Mouse (Mus musculus) limb, embryonic 12.5 days (tissue): ENCODE measurements around the gene Cant1. TPM values are rescaled to one million over a fixed set of nuclear protein-coding genes. Genes with fewer than 3 reads are reported as not detected.

Experiments used
- ATAC-seq: fragments of 200-750 bp; cut with Nextera tagmentation; 2 replicates; pipeline ENCODE4 v1.8.0; 2017; ENCODE audit warnings: low read depth, moderate TSS enrichment; ENCODE audit not compliant: insufficient number of reproducible peaks, insufficient read depth, low FRiP score, low TSS enrichment
- H3K27ac ChIP-seq: fragments of 300-500 bp; sonication (generic); 2 replicates; pipeline ENCODE4 v1.5.1; 2016; ENCODE audit warnings: mild to moderate bottlenecking, moderate library complexity
- H3K27me3 ChIP-seq: fragments of 300-500 bp; sonication (generic); 2 replicates; pipeline ENCODE4 v1.6.1; 2016; ENCODE audit warnings: mild to moderate bottlenecking, moderate library complexity
- H3K36me3 ChIP-seq: fragments of 300-500 bp; sonication (generic); 2 replicates; pipeline ENCODE4 v1.6.1; 2016; ENCODE audit warnings: mild to moderate bottlenecking, moderate library complexity
- H3K4me1 ChIP-seq: fragments of 300-500 bp; sonication (generic); replicated peaks from 2 replicates; pipeline ENCODE4 v1.6.1; 2016
- H3K4me2 ChIP-seq: fragments of 300-500 bp; sonication (generic); 2 replicates; pipeline ENCODE4 v1.6.1; 2016; ENCODE audit warnings: mild to moderate bottlenecking, moderate library complexity
- H3K4me3 ChIP-seq: fragments of 300-500 bp; sonication (generic); replicated peaks from 2 replicates; pipeline ENCODE4 v1.5.1; 2016; ENCODE audit warnings: mild to moderate bottlenecking
- H3K9ac ChIP-seq: fragments of 300-500 bp; sonication (generic); replicated peaks from 2 replicates; pipeline ENCODE4 v1.6.1; 2016; ENCODE audit warnings: mild to moderate bottlenecking, moderate library complexity
- H3K9me3 ChIP-seq: fragments of 300-500 bp; sonication (generic); 2 replicates; pipeline ENCODE4 v1.6.1; 2016; ENCODE audit warnings: mild to moderate bottlenecking, moderate library complexity
- WGBS: fragments of 180-500 bp; shearing (Covaris S2); methylation state at CpG from one replicate; pipeline ENCODE4 v1.1.7; 2016; 5-methylcytosine and 5-hydroxymethylcytosine counted together
- polyA plus RNA-seq: library from polyadenylated mRNA; unstranded; fragments of >200 nt; fragmentation: Nextera tagmentation; extraction: Ambion mirVana; gene quantifications from 2 replicates; pipeline ENCODE4 v1.2.1, GENCODE M21; 2016

The Cant1 gene
- polyA plus RNA-seq, 1 experiment from 2014 or later, result 32.0 TPM

DNA sequence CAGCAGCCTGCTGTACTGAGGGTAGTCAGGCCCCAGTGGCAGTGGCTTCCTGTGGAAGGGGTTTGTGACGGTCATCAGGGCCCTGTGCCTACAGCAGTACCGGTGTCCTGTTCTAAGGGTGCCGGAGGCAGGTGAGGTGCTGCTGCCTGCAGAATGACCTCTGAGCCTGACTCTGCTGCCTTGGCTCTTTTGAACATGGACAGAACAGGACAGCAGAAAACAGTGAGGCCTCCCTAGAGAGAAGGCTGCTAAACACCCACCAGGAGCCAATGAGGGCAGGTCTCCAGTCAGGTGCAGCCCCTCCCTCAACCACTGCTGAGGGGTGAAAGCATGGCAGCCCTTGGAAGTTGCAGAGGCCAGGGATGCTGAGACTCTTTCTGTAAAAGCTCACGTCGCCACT, 12.4 kb downstream of the Cant1 start:
- no peak for ATAC-seq
- WGBS, result 94% methylated on average over 5 of the region's 5 CpGs
- no peaks in the 10 kb centered on the region for H3K9me3 ChIP-seq

DNA sequence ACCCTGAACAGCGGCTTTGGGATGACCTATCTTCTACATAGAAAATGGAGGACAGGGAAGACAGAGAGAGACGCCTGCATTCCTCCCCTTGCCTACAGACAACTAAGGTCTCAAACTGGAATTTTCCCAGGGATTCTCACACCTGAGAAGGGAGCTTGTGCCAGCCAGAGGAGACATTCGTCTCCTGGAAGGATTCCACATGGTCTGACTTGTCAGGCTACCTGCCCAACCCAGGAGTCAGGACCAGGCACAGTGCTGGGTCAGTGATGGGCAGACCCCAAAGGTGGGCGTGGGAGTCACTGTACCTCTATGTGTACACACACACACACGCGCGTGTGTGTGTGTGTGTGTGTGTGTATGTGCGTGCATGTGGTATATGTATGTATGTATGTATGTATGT, 13.6 kb downstream of the Cant1 start:
- H3K4me3 ChIP-seq, result no peak overlapping the region

More for the DNA sequence above, 12.4 kb downstream of the Cant1 start:
- Histone ChIP-seq H3K4me1 (peaks cover 8% of the 10 kb centered on the region), H3K4me2 (no peak overlapping the region), H3K27me3 (no peaks in the 10 kb centered on the region), H3K36me3 (peaks cover 67% of the 10 kb centered on the region), H3K4me3 (no peak overlapping the region), H3K27ac (no peak overlapping the region), H3K9ac (no peak overlapping the region)

DNA sequence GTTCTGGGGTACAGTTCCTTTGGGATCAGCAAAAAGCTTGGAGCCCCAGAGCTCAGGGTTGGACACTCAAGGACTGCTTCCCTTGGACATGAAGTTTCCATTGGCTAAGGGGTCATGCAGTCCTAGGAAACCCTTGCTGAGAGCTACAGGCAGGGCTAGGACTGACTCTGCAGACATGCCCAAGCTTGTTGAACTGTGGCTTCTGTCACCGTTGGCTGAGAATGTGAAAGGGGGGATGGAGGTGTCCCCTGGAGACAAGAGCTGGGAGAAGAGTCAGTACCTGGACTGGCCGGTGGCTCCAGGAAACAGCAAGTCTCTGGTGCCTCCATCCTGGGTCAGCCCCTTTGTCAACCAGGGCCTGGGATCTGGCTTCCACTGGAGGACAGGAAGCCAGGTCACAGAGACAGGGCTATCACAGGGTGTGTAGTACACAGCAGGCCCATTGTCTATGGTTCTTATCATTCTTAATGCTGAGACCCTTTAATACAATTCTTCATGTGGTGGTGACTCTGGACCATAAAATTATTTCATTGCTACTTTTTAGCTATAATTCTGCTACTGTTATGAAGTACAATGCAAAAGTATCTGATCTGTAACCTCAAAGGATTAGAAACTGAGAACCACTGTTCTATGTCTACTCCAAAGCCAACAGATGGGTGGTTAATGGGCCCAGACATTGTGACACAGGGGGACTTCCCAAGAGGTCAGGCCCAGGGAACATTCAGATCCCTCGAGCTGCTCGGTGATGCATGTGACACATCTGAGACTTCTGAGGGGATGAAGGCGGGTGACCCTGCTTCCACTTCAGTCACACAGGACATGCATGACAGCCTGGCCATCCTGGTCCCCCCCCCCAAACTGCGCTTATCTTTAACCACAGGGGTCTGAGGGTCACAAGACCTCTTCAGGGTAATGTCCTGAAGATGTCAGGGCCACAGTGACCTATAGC, 14.7 kb downstream of the Cant1 start:
- Histone ChIP-seq H3K27me3 (no peaks in the 10 kb centered on the region), H3K9ac (no peak overlapping the region), H3K4me3 (no peak overlapping the region), H3K4me1 (peaks cover 28% of the 10 kb centered on the region), H3K4me2 (no peak overlapping the region), H3K27ac (no peak overlapping the region), H3K36me3 (peaks cover 44% of the 10 kb centered on the region), H3K9me3 (no peaks in the 10 kb centered on the region)
- WGBS, result 79% methylated on average over 6 of the region's 6 CpGs
- ATAC-seq, result no peak

More for the DNA sequence above, 13.6 kb downstream of the Cant1 start:
- Histone ChIP-seq H3K4me2 (no peak overlapping the region), H3K27ac (no peak overlapping the region), H3K36me3 (peaks cover 55% of the 10 kb centered on the region), H3K4me1 (peaks cover 20% of the 10 kb centered on the region), H3K9ac (no peak overlapping the region), H3K27me3 (no peaks in the 10 kb centered on the region), H3K9me3 (no peaks in the 10 kb centered on the region)
- 93% methylated on average over 8 of the region's 8 CpGs for WGBS
- ATAC-seq, result no peak

DNA sequence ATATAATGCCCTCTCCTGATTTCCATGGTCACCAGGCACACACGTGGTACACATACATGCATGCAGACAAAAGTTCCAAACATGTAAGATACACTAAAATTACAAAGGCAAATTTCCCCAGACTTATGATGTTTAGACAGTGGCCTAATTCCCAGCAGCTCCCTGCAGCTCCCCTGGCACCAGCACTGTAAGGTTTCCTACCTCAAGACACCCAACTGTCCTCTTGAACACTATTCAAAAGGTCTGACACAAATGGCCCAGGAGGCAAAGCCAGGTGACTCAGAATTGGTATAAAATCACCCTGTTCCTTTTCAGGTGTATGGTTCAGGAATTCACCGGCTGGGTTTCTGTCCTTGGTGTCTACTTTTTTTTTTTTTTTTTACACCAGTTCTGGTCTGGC, 15.7 kb downstream of the Cant1 start:
- no peak overlapping the region for H3K9ac ChIP-seq
- peaks cover 33% of the 10 kb centered on the region for H3K36me3 ChIP-seq
- peaks cover 28% of the 10 kb centered on the region for H3K4me1 ChIP-seq
- no peak overlapping the region for H3K27ac ChIP-seq
- no peak overlapping the region for H3K4me3 ChIP-seq
- no peaks in the 10 kb centered on the region for H3K27me3 ChIP-seq
- no peak overlapping the region for H3K4me2 ChIP-seq
- no peak for ATAC-seq
- H3K9me3 ChIP-seq, result no peaks in the 10 kb centered on the region
- 91% methylated on average over 2 of the region's 2 CpGs for WGBS

DNA sequence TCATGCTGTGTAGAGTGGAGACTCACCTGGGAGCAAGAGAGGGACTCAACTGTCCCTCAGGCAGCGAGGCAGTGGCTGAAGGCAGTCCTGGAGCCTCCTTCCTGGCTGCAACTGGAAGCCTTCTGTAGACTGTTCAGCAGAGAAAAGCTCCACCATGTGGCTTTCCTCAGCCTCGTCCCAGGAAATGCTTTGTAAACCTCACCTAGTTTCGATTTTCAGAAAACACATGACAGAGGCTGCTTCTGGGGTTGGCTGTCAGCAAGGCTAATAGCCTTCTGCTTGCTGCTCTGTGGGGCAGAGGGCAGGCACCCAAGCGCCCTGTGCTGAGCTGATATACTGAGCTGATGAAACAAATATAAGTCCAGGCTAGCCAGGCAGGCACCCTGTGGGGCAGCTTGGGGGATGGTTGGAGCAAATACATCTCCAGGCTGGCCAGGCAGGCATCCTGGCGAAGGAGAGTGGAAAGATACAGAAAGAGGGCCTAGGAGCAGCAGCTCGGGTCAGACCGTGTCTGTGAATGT, 17.1 kb downstream of the Cant1 start, which contains the start of gene Lgals3bp:
Gene Lgals3bp (minus strand): TSS at position 333 of the 521 bp plus-strand sequence.
- no peaks in the 10 kb centered on the region for H3K27me3 ChIP-seq
- H3K4me3 ChIP-seq, result no peak within 1 kb of the TSS
- H3K9me3 ChIP-seq, result no peaks in the 10 kb centered on the region
- peaks cover 33% of the 10 kb centered on the region for H3K4me1 ChIP-seq
- 0 out of 2 replicates have a peak, but pooled peaks have one; percentile 7 for ATAC-seq
- 38% methylated on average over 7 of the region's 7 CpGs for WGBS
- peaks cover 20% of the 10 kb centered on the region for H3K36me3 ChIP-seq
- H3K27ac ChIP-seq, result peak within 1 kb of the TSS; percentile 87
- peak within 1 kb of the TSS; percentile 23; the same call in 1 of the 2 replicates for H3K9ac ChIP-seq
- H3K4me2 ChIP-seq, result peak within 1 kb of the TSS; percentile 8; the same call in 1 of the 2 replicates

DNA sequence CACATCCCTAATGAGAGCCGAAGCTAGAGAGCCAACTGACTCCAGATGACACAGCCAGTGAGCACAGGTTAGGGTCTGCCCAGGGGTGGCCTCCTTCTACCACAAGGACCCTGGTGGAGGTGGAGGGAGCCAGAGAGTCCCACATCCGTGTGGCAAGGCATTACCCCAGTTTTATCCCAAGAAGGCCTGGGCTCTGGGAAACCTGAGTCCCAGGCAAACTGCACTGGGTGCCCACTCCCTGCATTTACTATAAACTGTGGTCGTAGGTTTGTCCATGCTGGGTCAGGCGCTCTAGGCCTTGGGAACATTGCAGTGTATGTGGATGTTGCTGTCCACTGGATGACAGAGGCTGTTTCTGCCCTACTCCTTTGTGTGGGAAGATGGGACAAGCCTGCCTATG, 17.7 kb downstream of the Cant1 start:
- Histone ChIP-seq H3K36me3 (peaks cover 15% of the 10 kb centered on the region), H3K9ac (no peak overlapping the region), H3K4me3 (no peak overlapping the region), H3K9me3 (no peaks in the 10 kb centered on the region), H3K27me3 (no peaks in the 10 kb centered on the region), H3K27ac (peak overlapping the region; percentile 87), H3K4me1 (peaks cover 33% of the 10 kb centered on the region), H3K4me2 (peak overlapping the region; percentile 8; the same call in 1 of the 2 replicates)
- ATAC-seq, result peak; percentile 30; the same call in 1 of the 2 replicates
- WGBS, result 68% methylated on average over 4 of the region's 4 CpGs

DNA sequence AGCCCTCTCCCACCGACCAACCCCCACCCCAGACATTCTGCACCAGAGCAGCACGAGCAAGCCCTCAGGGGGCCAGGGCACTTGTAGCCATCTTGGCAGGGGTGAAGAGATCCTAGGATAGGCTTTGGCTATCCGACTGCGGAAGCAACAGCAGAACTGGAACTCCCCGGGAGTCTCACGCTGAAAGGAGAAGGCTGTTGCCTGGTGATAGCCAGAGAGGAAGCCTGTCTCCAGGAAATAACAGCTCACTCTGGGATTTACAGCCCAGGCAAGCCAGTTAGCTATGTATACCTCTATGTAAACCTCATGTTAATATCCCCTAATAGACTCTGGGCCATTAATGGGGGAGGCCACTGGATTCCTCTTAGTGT, 18.3 kb downstream of the Cant1 start:
- H3K4me2 ChIP-seq, result peak overlapping the region; percentile 32
- peaks cover 14% of the 10 kb centered on the region for H3K36me3 ChIP-seq
- H3K9me3 ChIP-seq, result peaks cover 6% of the 10 kb centered on the region; the same call in 1 of the 2 replicates
- H3K4me3 ChIP-seq, result no peak overlapping the region
- H3K27ac ChIP-seq, result peak overlapping the region; percentile 87
- WGBS, result 18% methylated on average over 6 of the region's 6 CpGs
- no peaks in the 10 kb centered on the region for H3K27me3 ChIP-seq
- ATAC-seq, result peak; percentile 23; the same call in 1 of the 2 replicates
- H3K4me1 ChIP-seq, result peaks cover 33% of the 10 kb centered on the region
- H3K9ac ChIP-seq, result no peak overlapping the region

DNA sequence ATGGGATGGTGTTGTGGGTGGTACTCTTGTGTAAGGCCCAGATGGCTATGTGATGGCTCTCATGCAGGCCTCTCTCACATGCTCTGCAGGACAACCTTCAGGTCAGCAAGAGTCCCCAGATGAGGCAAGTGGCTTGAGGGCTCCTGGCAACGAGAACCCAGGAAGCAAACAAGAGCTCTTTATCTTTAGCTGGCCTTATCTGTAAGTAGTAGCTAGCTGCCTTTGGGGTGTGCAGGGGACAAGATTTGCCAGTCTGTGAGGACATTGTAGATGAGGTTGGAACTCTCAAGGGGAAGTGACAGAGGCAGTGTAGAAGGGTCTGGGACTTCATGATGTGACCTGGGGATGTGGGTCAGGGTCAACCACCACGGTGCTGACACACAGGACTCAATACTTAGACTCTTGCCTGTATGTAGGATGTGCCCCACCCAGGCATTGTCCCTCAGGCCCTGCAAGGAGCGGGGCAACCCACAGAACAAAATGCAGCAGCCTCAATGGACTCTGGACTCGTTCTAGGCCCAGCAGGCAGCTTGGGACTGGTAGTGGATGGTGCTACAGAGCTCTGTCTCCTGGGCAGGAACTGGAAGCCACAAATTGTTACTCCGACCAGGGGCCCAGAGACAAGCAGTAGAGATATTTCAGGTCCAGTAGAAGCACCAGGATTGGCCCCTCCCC, 18.9 kb downstream of the Cant1 start:
- H3K4me3 ChIP-seq, result no peak overlapping the region
- peak overlapping the region; percentile 87 for H3K27ac ChIP-seq
- no peak for ATAC-seq
- H3K9me3 ChIP-seq, result peaks cover 6% of the 10 kb centered on the region; the same call in 1 of the 2 replicates
- peaks cover 9% of the 10 kb centered on the region; the same call in 1 of the 2 replicates for H3K36me3 ChIP-seq
- H3K27me3 ChIP-seq, result no peaks in the 10 kb centered on the region
- WGBS, result 74% methylated on average over 5 of the region's 5 CpGs
- peak overlapping the region; percentile 32 for H3K4me2 ChIP-seq
- peaks cover 33% of the 10 kb centered on the region for H3K4me1 ChIP-seq
- no peak overlapping the region for H3K9ac ChIP-seq

DNA sequence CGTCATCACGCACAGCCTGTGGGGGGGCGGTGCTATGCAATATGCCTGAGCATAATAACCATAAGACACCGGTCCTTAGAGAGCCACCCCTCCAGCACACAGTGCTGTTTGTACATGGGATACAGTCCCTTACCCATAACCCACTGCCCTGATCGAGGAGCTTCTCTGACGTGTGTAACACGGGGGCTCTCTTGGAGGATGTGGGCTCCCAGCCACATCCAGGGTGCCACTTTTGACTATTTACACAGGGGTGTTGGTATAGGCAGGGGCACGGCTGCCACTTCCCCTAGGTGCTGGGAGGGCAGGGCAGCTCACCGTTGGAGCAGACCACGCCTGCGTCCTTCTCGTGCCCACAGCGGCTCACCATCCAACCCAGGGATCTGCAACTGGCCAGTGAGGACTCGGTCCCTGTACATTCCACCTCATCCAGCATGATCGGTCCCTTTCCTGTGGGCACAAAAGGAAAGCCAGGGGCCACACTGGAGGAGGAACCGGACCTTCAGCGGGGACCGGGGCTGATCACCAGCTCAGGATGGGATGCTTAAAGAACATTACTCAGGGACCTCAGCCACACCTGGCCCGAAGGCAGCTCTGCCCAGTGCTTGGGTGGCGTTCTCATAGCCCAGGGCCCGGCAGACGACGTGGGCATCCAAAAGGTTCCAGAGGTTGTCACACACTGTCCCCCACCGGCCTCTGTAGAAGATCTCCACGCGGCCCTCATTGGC, 20.9 kb downstream of the Cant1 start:
- Histone ChIP-seq H3K4me3 (no peak overlapping the region), H3K4me2 (no peak overlapping the region), H3K9me3 (peaks cover 6% of the 10 kb centered on the region; the same call in 1 of the 2 replicates), H3K27ac (no peak overlapping the region), H3K9ac (no peak overlapping the region), H3K36me3 (0 out of 2 replicates have a peak, but pooled peaks cover 7% of the 10 kb centered on the region), H3K4me1 (peaks cover 36% of the 10 kb centered on the region), H3K27me3 (no peaks in the 10 kb centered on the region)
- no peak for ATAC-seq
- WGBS, result 91% methylated on average over 26 of the region's 26 CpGs

DNA sequence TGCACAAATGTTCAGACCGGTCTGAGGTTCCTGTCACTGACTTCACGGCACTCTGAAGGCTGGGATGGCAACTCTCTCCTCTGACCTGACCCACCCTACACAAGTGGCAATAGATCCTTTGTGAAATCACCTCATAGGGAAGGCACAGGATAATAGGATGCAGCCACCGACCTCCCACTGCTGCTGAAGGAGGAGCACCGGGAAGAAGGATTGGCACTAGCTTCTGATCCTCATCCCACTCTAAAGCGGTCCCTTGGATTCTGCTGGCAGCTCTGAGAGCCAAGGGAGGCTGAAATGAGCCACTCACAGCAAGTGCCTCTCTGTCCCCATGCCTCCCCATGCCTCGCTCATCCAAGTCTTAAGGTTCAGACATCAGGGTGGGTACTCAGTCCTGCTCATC, 24.3 kb downstream of the Cant1 start:
- ATAC-seq, result no peak
- 0 out of 2 replicates have a peak, but pooled peaks cover 7% of the 10 kb centered on the region for H3K36me3 ChIP-seq
- peaks cover 8% of the 10 kb centered on the region; the same call in 1 of the 2 replicates for H3K4me1 ChIP-seq
- H3K27me3 ChIP-seq, result no peaks in the 10 kb centered on the region
- H3K9ac ChIP-seq, result 0 out of 2 replicates have a peak overlapping the region, but pooled peaks have one; percentile 31
- no peak overlapping the region for H3K4me2 ChIP-seq
- no peak overlapping the region for H3K4me3 ChIP-seq
- WGBS, result 67% methylated on average over 6 of the region's 6 CpGs
- H3K9me3 ChIP-seq, result peaks cover 6% of the 10 kb centered on the region; the same call in 1 of the 2 replicates
- H3K27ac ChIP-seq, result no peak overlapping the region
